Mouse (Mus musculus) embryo, embryonic 10.5 days (tissue): ENCODE measurements around the gene Isoc2b.
"Not testable (repeated sequence)": the region's sequence is repeated elsewhere in the genome, so short reads cannot be mapped to it uniquely, and the experiment has no call there.

Source experiments
- DNase-seq: peaks from one replicate; pipeline ENCODE4 v3.0.0-alpha.2; 2015; ENCODE audit warnings: low spot score

Isoc2b gene

DNA sequence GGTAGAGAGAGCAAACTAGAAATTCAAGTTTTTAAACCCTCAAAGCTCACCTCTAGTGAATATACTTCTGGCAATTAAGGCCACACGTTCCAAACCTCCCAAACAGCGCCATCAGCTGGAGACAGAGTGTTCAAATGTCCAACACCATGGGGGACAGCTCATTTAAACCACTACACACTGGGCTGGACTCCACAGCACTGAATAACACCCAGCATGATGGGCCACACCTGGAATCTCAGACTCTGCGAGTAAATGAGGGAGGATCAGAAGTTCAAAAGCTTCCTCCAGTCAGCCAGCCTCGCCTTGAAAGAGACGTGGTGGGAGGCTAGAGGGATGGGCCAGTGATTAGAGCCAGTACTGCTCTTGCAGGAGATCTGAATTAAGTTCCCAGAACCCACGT is at the start of gene Isoc2b:
TSS of gene Isoc2b (minus strand) at position 126 of the 400 bp plus-strand sequence.
- DNase-seq: no peak

DNA sequence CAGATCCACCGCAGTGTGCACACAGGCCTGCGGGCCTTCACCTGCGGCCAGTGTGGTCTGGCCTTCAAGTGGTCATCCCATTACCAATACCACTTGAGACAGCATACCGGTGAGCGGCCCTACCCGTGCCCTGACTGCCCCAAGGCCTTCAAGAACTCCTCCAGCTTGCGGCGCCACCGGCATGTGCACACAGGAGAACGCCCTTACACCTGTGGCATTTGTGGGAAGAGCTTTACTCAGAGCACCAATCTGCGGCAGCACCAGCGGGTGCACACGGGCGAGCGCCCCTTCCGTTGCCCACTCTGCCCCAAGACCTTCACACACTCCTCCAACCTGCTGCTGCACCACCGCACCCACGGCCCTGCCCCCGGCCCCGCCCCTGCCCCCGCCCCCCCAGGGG is 49.0 kb upstream of the Isoc2b start:
- no peak for DNase-seq

DNA sequence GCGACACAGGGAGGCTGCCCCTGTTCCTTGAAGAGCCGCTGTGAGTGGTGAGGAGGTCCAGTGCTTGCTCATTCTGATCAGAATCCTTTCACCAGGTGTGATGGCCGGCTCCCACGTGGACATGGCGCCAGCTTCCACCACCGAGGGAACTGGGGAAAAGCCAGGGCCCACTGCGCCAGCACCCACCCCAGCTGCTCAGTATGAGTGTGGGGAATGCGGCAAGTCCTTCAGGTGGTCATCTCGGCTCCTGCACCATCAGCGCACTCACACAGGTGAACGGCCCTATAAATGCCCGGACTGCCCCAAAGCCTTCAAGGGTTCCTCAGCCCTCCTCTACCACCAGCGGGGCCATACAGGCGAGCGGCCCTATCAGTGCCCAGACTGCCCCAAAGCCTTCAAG is 48.6 kb upstream of the Isoc2b start:
- no peak for DNase-seq

DNA sequence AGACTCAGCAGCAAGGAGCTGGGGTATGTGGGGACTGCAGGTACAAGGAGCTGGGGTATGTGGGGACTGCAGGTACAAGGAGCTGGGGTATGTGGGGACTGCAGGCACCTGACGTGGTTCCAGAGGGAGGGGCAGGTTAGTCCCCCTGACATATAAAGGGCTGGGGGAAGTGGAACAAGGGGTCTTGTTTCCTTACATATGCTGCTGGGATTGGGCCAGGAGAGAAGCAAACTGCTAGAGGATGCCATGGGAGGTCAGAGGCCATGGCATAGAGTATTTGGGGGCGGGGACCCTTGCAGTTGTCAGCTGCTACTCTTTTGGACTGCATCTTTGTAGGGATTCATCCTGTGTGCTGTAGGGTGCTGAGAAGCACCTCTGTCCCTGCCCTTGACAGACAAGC is 47.4 kb upstream of the Isoc2b start:
- no peak for DNase-seq

DNA sequence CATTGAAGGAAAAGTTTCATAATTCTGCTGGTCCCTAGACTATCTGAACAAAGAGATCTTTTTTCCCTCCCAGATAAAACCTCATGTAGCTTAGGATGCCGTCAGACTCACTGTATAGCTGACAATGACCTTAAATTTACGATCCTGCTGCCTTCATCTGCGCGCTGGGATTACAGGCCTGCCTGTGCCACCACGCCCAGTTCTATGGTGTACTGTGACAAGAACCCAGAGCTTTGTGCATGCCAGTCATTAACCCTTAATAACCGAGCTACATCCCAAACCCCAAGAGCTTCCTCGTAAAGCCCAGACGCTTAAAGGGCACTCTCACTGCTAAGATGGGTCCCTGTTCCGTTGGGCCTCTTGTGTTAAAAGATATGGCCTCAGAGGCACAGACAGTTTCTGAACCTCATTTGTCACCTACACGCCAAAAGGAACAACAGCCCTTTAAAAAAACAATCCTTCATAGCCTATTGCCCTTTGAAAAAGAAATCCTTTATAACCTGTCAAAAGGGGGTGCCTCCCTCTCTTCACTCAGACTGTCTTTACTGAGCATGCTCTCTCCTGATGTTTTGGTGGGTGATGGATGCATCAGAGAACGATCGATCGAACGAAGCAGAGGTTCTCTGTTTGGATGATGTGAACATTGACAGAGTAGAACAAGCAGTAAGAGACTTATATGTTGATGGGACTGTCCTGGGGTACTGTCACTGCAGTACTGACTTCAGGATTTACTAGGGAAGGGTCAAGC is 45.8 kb upstream of the Isoc2b start:
- no peak for DNase-seq

DNA sequence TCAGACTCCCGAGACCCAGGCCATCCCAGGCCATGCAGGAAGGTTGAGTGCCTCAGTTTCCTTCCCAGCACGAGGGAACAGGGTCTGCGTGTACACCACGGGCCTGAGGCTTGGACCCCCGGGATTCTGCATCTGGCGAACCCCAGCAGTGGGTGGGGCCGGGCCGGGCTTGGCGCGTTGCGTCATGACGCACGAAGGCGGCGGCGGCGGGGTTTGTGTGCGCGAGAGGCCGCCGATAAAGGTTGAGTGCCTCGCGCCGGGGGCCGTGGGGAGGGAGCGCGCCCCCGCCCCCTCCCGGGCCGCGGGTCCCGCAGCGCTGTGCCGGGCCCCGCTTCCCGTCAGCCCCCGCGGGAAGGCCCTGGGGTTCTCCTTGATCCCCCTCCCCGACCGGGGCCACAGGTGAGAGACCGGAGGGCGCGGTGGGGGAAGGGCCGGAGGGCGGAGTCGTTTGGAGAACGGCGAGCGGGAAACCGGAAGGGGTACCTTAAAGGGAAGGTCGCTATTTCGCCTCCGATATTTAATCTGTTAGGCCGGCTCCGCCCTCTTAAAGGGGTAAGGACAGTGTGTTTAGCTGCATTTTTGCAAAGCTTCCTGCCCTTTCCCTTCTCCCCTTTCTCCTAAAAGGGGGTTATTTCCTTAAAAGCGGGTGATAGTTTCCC is 45.1 kb upstream of the Isoc2b start, which contains the start of gene Zfp628:
TSS of gene Zfp628 (plus strand) at position 211 of the 659 bp plus-strand sequence.
- DNase-seq: peak; percentile 98

DNA sequence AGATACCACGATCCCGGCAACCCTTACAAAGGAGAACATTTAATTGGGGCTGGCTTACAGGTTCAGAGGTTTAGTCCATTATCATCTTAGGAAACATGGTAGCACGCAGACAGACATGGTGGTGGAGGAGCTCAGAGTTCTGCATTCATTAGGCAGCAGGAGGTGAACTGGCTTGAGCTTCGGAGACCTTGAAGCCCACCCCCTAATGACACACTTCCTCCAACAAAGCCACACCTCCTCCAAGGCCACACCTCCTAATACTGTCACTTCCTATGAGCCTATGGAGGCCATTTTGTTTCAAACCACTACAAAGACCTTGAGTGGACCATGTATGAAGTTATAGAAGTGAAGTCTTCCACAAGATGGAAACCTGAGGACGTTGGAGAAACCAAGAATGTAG is 42.2 kb upstream of the Isoc2b start:
- peak; percentile 26 for DNase-seq

DNA sequence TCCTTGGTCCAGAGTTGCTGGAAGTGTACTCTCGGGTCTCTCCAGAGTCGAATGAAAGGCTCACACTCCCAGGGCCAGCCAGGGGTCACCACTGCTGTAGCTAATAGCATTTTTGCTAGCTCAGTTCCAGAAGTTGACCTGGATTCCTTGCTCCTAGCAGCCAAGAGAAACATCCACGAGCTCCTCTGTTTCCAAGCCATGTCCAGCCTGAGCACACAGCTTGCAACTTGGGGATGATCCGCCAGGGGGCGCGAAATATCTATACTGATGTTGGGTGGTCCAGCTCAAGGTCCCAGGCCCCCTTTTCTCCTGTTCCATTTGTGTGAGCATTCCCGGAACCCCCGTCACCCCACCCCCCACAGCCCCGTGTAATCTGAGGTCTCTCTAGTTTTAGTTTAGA is 41.5 kb upstream of the Isoc2b start:
- peak; percentile 85 for DNase-seq

DNA sequence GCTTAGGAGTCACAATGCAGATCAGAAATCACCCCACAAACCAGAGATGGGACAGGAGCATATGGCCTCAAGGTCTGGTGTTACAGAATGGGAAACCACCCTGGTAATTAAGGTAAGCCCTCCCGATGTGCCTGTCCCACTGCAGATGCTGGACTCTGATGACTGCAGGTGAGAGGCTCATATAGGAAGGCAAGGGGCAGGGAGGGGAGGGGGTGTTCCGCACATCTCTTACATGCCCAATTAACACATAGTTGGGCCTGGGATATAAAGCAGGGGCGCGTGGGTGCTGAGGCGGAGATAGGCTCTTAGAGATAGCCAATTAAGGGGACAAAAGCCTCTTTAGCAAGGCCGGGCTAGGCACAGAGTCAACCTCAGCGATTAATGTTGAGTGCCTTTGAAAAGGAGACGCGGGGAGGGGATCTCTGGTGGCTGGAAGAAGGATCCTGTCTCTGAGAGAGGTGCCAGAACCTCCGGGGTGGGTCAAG is 36.5 kb upstream of the Isoc2b start, which contains the start of gene Gm36210:
TSS of gene Gm36210 (minus strand) at position 51 of the 485 bp plus-strand sequence.
- no peak for DNase-seq

DNA sequence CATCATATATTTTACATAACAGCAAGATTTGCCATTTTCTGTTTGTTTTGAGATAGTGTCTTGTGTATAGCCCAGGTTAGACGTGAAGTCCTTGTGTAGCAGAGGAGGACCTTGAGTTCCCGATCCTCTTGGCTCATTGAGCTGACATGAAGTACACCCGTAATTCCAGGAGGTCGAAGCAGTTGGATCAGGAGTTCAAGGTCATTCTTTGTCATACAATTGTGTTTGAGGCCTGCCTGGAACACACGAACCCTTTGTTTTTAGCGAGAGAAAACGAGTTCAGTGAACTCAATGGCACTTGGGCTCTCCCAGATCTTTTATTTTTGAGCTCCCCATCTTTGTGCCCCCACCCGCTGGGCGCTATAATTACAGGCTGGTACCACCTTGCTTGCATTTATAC is 32.3 kb upstream of the Isoc2b start:
- DNase-seq: no peak

DNA sequence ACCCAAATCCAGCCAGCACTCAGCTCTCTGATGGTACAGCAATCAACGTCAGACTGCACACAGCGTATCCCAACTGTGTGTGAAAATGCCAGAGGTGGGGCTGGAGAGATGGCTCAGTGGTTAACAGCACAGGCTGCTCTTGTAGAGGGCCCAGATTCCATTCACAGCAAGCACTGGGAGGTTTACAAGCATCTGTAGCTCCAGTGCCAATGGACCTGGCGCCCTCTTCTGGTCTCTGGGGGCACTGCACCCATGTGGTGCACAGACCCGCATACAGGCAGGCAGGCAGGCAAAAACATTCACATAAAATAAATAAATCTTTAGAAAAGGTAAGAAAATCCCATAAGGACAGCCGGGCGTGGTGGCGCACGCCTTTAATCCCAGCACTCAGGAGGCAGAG is 31.1 kb upstream of the Isoc2b start:
- peak; percentile 56 for DNase-seq

DNA sequence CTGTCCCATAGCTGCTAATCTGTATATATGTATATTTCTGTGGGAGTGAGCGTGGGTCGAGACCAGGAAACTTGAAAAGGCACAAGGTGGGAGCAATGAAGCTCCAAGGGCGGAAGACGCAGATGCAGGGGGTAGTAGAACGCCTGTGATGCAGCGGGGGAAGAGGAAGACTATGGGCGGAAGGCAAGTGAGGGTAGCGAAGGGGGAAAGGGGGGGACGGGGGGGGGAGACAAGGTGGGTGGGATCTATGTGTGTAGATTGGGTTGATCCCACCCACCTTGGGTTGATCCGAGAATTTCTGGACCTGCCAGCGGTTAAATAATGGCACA is 30.4 kb upstream of the Isoc2b start:
- no peak for DNase-seq

DNA sequence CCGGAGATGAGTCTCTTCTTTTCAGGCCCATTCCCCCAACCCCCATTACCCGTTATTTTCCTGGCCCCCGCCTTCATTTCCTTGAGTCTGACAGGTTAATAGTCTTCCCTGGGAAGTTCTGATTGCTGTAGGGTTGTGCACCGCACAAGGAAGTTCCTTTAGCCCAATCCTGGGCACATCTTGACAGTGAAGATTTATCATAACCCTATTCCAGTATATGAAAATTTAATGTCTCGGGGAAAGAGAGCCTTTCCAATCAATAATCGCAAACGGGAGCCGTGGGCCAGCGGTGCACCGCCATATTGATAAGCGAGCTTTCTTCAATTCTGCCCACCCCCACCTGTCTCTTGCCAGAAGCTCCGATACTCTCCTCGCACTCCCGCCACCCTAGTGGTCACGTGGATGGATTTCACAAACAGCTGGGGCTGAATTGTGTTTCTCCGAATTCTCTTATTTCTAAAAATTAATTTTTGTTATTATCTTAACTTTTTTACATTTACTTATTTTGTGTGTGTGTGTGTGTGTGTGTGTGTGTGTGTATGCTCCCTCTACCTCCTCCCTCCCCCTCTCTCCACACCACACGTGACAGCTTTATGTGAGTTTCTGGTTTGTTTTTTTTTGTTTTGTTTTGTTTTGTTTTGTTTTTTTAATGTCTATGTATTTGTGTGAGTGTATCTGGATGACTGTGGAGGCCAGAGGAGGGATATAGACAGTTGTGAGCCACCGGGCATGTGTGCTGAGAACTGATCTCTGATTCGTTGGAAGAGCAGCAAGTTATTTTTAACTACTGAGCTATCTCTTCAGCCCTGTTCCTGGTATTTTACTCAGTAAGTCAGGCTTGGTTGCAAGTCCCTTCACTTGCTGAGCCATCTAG is 29.8 kb upstream of the Isoc2b start:
- peak; percentile 37 for DNase-seq

DNA sequence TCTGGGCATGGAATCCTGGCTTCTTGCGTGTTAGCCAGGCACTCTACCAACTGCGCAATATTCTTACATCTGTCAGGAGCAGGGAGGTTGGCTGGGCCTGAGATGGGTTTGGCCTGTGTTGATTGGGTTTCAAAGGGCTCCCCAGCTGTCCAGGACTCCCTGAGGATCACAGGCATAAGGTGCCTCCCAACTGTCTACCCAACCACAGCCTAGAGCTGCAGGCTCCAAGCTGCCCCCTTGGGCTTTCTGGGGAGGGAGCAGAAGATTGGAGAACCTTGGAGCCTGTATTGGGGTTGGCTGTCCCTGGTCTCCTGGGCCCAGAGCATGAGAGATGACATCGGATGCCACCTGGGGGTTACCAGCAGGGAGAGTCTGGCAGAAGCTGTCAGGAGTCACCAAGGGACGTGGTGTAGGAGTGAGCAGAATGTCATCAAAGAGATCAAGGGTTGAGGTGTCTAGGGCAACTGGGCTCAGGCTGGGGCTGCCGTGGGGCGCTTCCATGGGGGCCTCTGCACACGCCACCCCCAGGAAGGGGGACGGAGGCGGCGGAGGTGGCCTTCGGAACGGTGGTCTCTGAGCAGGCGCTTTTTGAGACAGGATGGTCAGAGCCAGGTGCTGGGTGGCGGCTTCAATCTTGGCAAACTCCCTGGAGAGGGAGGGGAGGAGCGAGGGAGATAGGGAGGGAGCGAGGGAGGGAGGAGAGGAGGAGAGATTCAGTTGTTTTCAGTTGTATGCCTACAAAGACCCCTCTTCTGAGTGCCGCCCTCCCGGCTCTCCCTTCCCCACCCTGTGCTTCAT is 29.0 kb upstream of the Isoc2b start:
- peak; percentile 17 for DNase-seq

DNA sequence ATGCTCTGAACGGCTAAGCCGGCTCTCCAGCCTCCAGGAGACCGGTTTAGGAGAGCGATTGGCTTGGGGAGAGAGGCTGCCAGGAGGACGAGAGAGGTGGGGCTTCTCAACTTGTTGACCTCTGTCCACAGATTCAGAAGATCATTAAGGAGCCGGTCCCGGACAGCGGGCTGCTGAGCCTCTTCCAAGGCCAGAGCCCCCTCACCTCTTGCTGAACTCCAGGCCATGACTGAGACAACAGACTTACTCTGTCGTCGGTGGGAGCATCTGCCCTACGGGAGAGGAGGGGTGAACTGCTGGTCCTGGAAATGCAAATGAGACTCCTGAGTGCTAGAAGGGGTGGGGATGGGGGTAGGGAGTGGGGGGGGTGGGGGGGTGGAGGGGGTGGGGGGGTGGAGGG is 25.1 kb upstream of the Isoc2b start:
- DNase-seq: no peak

DNA sequence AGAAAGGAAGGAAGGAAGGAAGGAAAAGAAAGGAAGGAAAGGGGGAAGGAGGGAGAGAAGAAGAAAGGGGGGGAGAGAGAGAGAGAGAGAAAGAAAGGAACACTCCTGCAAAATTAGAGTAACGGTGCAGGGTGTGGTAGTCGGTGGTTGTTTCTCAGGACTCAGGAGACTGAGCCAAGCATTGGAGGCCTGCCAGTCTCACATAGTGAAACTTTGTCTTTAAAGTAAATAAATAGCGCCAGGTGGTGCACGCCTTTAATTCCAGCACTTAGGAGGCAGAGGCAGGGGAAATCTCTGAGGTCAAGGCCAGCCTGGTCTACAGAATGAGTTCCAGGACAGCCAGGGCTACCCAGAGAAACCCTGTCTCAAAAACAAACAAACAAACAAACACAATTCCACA is 16.6 kb upstream of the Isoc2b start:
- no peak for DNase-seq

DNA sequence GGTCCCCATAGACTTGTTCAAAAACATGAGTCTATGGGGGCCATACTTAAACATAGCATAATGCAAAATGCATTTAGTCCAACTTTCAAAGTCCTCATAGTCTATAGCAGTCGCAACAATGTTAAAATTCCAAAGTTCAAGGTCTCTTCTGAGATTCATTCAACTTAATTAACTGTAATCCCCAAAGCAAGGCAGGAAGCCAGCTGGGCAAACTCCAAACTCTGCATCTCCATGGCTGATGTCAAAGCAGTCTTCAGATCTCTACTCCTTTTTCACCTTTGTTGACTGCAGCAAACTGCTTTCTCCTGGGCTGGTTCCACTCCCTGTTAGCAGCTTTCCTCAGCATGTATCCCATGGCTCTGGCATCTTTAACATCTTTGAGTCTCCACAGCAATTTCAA is 9.0 kb upstream of the Isoc2b start:
- DNase-seq: not testable (repeated sequence)

DNA sequence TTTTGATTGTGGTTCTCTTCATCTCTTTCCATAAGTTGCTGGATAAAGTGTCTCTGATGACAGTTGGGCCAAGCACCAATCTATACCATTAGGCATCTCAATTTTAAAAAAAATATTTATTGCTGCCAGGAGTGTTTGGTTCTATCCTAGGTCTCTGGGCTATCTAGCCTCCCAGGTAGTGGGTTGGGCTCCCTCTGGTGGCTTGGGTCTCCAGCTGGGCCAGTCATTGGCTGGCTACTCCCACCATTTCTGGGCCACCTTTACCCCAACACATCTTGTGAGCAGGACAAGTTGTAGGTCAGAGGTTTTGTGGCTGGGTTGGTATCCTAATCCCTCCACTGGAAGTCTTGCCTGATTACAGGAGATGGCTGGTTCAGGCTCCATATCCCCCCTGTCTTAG is 8.1 kb upstream of the Isoc2b start:
- DNase-seq: no peak

DNA sequence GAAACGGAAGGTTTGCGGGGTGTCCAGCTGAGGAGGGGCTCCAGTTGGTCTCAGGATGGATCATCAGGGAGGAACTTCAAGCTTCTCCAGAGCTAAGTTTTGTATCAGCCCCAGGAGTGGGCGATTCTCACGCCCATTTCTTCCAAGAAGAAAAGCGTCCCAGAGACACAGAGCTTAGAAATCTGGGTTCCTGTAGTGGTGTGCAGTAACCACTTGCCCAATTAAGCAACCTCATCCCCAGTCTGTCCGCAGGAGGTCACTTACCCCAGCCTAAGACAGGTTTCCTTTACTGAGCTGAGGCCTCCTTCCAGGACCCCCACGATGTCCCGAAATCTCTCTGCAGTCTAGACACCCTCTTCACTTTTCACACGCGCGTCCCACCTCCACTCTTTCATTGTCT is 7.2 kb upstream of the Isoc2b start:
- no peak for DNase-seq

DNA sequence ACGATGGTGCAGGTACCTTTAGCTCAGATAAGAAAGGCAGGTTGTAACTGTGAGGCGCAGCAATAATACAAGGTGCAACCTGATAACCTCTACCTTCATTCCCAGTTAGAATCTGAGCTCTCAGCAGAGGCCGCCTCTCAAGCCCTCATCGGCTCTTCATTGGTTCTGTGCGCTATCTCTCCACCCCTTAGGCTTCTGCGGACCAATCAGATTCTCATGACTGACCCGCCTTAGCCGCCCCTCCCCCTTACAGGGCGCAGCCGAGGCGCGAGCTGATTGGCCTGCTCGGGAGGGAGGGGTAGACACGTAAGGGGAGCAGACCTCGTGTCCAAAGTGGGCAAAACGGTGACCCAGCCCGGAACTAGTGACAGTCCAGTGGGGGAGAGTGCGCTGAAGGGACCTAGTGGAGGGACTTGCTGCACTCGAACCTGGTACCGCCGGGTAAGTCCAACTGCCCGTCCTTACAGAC is 6.7 kb upstream of the Isoc2b start, which contains the start of gene Isoc2a:
TSS of gene Isoc2a (plus strand) at position 401 of the 469 bp plus-strand sequence.
- DNase-seq: peak; percentile 96

DNA sequence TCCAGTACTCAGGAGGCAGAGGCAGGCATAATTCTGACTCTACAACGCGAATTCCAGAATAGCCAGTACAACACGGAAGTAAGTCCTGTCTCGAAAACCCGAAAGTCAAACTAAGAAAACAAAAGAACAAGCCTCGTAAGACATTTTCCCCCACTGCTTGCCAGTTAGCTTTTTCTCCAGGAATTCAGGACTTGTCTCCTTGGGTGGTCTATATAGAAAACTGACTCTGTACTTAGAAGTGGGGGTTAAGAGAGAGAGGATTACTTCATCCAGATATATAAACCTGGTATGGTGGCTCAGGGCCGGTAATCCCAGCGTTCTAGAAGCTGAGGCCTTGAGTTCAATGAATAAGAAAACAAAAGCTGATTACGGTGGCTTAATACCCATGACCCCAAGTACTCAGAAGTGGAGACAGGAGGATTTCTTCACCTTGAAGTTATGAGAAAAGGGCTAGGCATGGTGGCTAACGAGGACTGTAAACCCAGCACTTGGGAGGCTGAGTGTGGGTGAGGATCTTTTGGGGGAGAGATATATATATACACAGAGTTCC is 3.4 kb downstream of the Isoc2b start:
- no peak for DNase-seq
